Mouse (Mus musculus) urinary bladder, postnatal 25 days (tissue): Measurements from ENCODE around the gene Rpp21.
A peak's percentile ranks its signal among the peaks of the same experiment; 100 is the strongest.
"Not testable (repeated sequence)": the region's sequence is repeated elsewhere in the genome, so short reads cannot be mapped to it uniquely, and the experiment has no call there.

Experiments
- DNase-seq: peaks from one replicate; pipeline ENCODE4 v3.0.0; 2022; ENCODE audit warnings: low spot score

Gene Rpp21

DNA sequence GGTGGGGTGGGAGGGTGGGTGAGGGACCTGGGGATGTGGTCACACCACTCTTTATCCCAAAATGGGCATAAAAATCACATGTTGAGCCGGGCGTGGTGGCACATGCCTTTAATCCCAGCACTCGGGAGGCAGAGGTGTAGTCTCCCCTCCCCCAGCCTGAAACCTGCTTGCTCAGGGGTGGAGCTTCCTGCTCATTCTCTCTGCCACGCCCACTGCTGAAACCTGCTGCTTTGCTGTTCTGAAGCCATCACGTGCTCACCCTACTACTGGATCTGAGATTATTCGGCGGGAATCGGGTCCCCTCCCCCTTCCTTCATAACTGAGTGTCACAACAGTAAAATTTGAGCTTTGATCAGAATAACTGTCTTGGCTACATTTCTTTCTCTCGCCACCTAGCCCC, 22.6 kb downstream of the Rpp21 start:
- not testable (repeated sequence) for DNase-seq

DNA sequence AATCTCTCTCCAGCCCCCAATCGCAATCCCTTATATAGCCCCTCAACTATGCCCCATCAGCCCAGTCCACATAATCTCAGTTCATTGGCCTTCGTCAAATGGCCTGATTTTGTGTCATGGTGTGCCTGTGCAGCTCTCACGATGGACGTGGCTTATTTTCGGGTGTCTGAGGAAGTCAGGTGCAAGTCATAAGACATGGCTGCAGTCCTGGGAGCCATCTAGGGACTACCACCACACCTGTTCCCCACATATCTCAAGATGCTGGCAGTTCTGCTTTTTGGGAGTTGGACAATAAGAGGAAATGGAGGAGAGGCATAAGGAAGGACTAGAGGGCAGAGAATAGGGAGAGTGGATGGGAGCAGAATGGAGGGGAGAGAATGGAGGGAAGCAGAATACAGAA, 24.3 kb downstream of the Rpp21 start:
- DNase-seq, result no peak

DNA sequence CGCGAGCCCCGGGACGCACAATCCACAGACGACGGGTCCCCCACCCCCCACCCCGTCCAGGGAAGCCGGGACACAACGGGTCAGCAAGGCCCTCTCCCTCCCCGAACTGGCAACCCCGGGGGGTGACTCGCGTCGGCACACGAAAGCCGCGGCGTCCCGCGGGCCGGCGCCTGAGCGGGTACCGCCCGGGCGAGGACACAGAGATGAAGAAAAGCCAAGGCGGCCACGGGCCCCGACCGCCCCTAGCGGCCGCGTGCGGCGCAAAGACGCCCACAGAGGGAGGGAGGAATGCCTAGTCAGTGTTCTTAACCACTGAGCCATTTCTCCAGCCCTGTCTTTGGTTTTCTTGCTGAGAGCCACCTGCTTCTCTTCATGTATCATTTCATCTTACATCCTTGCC, 26.6 kb downstream of the Rpp21 start:
- DNase-seq, result peak; percentile 80

DNA sequence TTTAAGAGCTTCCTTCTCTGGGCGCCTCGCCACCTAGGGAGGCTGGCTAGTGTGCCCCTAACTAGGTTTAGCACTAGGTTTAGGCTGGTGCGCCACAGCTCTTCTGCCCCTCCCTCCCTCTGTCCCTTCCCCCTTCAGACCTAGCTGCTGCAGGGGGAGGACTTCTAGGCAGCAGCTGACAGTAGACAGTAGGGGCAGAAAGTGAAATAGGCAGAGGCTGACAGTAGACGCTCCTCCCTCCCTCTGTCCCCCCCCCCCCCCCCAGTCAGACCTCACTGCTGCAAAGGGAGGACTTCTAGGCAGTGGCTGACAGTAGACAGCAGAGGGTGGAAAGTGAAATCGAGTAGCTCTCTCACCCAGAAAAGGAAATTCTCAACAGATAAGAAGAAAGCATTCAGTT, 28.8 kb downstream of the Rpp21 start:
- DNase-seq, result no peak

DNA sequence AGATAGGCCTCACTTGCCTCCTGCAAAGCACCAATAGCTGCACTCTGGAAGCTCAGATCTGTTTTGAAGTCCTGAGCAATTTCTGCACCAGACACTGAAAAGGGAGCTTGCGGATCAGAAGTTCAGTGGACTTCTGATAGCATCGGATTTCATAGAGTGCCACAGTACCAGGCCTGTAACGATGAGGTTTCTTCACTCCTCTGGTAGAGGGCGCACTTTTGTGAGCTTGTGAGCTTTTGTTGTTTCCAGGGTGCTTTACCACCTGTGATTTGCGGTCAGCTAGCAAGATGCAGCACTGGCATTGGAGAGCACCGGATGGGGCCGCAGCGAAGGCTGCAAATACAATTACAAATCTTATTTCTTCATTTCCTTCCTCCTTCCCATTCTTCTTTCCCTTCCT, 30.9 kb downstream of the Rpp21 start:
- no peak for DNase-seq

DNA sequence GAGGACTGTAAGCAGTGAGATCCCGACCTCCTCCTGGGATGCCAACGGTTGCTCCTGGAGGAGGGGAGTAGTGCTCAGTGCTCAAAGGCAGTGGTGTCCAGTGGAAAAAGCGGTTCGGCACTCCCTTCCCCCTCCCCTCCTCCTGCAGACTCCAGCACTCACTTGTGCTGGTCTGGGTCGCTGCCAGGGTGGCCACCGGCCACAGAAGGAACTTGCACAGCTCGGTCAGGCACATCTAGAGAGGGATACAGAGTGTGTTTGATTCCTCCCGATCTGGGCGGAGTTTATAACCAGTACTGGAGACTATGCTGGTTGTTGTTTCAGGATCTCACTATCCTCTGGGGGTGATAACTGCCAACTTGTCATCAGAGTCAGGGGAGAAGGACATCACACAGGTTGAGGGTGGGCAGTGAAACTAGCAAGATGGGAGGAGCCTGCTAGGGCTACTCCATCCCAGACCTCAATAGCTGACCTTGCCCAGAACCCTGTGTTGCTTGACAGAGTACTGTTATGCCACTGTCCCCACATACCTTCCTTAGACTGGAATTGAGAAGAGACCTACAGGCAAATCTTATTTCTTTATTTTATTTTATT, 32.5 kb downstream of the Rpp21 start:
- DNase-seq, result no peak

DNA sequence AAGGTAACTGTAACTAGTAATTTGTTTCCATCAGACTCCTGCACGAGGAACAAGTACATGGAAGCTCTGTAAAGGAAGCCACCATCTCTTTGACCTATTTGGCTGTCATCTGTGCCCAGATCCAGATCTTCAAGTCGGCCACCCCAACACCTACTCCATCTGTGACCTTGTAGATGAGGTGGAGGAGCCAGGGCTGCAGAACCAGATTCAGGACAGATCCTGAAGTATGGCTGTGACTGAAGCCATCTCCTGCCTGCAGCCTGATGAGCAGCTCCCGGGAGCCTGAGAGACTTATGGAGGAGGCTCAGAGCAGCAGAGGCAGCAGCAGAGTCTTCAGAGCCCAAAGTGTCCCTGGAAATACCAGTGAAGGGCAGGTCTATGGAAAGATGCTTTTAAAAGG, 33.4 kb downstream of the Rpp21 start:
- no peak for DNase-seq

DNA sequence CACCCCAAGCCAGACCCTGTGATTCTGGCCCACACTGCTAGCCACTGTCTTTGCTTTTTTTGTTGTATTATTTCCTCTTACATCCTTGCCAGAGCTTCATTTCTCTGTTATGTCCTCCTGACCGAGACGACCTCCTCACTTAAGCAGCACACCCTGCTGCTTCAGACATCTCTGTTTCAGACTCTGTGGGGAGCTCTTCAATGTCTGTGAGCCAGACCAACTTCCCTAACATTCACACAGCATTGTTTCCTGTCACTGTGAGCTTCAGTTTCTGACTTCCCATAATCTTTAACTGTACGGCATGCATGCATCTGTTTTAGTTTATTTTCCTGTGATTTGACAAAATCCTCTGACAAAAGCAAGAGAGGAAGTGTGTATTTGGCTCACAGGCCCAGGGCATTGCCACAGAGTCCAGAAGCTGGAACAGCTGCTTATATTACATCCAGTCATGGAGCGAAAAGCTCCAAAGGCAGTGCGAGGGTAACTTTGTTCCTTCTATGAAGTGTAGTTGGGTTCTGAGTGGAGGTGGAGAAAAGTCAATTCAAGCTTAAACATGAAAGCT, 39.2 kb downstream of the Rpp21 start:
- DNase-seq, result no peak

DNA sequence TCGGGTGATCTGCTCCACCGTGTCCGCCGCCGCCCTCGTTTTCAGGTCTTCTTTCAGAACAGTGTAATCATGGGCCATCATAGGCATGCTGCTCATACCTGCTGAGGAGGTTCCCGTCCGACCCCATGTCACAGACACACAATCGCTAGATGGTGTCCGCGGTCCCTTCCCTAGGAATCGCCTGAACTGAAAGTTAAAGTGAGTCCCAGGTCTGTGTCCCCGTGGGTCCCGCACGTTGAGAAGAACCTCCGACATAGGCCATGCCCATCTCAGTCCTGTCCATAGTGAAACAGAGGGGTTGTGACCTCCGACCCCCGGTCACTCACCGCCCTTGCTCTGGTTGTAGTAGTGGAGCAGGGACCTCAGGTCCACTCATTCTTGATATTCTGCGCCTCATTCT, 42.3 kb downstream of the Rpp21 start:
- DNase-seq, result no peak

DNA sequence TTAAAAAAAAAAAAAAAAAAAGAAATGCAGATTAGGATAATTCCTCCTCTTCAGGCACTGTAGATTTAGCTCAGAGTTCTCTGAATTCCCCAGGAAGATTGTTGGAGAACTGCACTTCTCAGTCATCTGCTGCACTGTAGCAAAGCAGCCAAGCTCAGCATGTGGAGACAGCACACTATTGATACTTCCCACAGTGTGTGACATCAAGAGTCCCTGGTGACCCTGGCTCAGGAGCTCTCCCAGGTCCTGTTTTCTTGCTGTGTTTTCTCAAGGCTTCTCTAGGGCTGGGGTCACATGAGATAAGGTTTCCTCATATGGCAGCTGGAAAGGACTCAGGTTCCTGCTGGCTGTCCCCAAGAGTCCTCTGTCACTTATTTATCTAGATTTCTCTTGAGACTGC, 51.0 kb downstream of the Rpp21 start:
- no peak for DNase-seq

DNA sequence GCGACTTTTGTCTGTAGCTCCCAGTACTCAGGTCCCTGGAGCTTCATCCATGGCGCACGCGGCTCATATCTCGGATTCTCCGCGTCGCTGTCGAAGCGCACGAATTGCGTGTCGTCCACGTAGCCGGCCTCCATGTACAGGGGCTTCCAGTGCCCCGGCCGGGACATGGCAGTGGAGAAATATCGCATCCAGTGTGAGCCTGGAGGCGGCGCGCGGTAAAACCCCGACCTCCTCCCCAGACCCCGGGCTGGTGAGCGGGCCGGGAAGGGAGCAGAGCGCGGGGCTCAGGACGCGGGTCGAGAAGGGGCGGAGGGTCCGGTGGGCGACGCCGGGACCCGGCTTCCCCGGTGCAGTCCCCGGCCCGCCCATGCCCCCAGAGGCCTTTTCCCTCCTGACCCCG, 52.0 kb downstream of the Rpp21 start:
- no peak for DNase-seq
